Mouse (Mus musculus): ENCODE measurements around the gene Calml4. TPM values are rescaled to one million over a fixed set of nuclear protein-coding genes. Genes with fewer than 3 reads are reported as not detected.

The Calml4 gene
- total and polyA plus RNA-seq, 2 experiments from 2014 or later = 1.8 TPM; not detected in 1

GRCm38 (mm10) chr9:62827939-62828652 lies 29.8 kb upstream of the Calml4 start:
- Histone ChIP-seq H3K36me3 (replicated peaks; ENCODE audit: control insufficient read depth, insufficient read depth, low read length) (no peaks in the 10 kb centered on the region), H3K9me3 (replicated peaks; ENCODE audit: control insufficient read depth, low read length) (no peaks in the 10 kb centered on the region), H3K27ac (ENCODE audit: low read depth) (peak overlapping the region; percentile 46), H3K4me1 (ENCODE audit: control insufficient read depth, insufficient read depth) (peaks cover 5% of the 10 kb centered on the region; the same call in 1 of the 2 replicates), H3K4me2 (ENCODE audit: low read depth, low read length) (peak overlapping the region; percentile 68), H3K27me3 (ENCODE audit: control insufficient read depth, insufficient read depth, low read length) (no peaks in the 10 kb centered on the region), H3K9ac (replicated peaks; ENCODE audit: low read depth, low read length) (no peak overlapping the region), H3K4me3 (ENCODE audit: low read depth, low read length) (peak overlapping the region; percentile 37)
- peak; percentile 50 for TF ChIP-seq CTCF (IDR thresholded peaks at IDR 0.05; ENCODE audit: low read depth)
- no peak for TF ChIP-seq EP300 (IDR thresholded peaks at IDR 0.05; ENCODE audit: low read depth)
- DNase-seq (ENCODE audit: low spot score) (peak; percentile 70), ATAC-seq (ENCODE audit: insufficient read depth, low read depth) (no peak)
- WGBS = 4% methylated on average over 24 of the region's 24 CpGs

DNA sequence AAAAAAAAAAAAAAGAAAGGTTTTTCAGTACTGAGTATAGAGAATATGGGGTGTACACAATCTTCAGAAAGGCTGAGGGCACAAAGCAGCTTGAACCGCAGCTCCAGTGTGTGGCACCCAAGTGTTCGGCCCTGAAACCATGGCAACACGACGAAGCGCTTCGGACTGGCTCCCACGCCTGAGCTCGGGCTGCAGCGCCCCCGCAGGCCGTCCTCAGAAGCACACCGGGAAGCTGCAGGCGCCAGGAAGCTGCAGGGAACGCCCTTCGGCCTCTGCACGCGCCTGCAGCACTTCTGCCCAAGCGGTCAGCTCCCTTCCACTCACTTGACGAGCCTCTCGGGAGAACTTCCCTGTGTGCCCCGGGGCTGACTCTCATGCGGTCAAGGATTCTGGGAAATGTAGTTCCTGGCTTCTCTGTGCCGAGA lies 29.2 kb upstream of the Calml4 start:
- H3K4me2 ChIP-seq (ENCODE audit: low read depth, low read length) = peak overlapping the region; percentile 68
- no peak overlapping the region for H3K9ac ChIP-seq (replicated peaks; ENCODE audit: low read depth, low read length)
- peak overlapping the region; percentile 37 for H3K4me3 ChIP-seq (ENCODE audit: low read depth, low read length)
- H3K36me3 ChIP-seq (replicated peaks; ENCODE audit: control insufficient read depth, insufficient read depth, low read length) = no peaks in the 10 kb centered on the region
- DNase-seq (ENCODE audit: low spot score) (peak; percentile 99), ATAC-seq (ENCODE audit: insufficient read depth, low read depth) (peak; percentile 100)
- H3K27me3 ChIP-seq (ENCODE audit: control insufficient read depth, insufficient read depth, low read length) = no peaks in the 10 kb centered on the region
- H3K4me1 ChIP-seq (ENCODE audit: control insufficient read depth, insufficient read depth) = peaks cover 5% of the 10 kb centered on the region; the same call in 1 of the 2 replicates
- under 1% methylated on average over 23 of the region's 23 CpGs for WGBS
- H3K27ac ChIP-seq (ENCODE audit: low read depth) = peak overlapping the region; percentile 46
- H3K9me3 ChIP-seq (replicated peaks; ENCODE audit: control insufficient read depth, low read length) = no peaks in the 10 kb centered on the region
- TF ChIP-seq CTCF (IDR thresholded peaks at IDR 0.05; ENCODE audit: low read depth) (peak; percentile 98), EP300 (IDR thresholded peaks at IDR 0.05; ENCODE audit: low read depth) (peak; percentile 72; the same call in 1 of the 2 replicates)

DNA sequence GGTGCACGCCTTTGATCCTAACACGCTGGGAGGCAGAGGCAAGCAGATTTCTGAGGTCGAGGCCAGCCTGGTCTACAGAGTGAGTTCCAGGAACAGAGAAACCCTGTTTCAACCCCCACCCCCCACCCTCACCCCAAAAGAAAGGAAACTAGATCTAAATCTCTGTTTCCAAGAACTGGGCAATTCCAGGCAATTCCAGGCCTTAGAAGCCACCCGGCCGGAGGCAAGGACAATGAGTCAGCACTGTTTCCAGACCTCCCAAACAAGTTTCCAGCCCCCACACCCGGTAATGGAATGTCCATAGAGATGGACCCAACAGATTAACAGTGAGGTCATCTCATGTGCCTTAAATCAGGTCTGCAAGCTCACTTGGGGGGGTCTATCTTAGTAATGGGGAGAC lies 28.0 kb upstream of the Calml4 start:
- DNase-seq (ENCODE audit: low spot score) (no peak), ATAC-seq (ENCODE audit: insufficient read depth, low read depth) (no peak)
- H3K36me3 ChIP-seq (replicated peaks; ENCODE audit: control insufficient read depth, insufficient read depth, low read length) = no peaks in the 10 kb centered on the region
- TF ChIP-seq EP300 (IDR thresholded peaks at IDR 0.05; ENCODE audit: low read depth) (no peak), CTCF (IDR thresholded peaks at IDR 0.05; ENCODE audit: low read depth) (no peak)
- WGBS = 71% methylated on average over 6 of the region's 6 CpGs
- H3K27ac ChIP-seq (ENCODE audit: low read depth) = no peak overlapping the region
- H3K9me3 ChIP-seq (replicated peaks; ENCODE audit: control insufficient read depth, low read length) = no peaks in the 10 kb centered on the region
- no peak overlapping the region for H3K9ac ChIP-seq (replicated peaks; ENCODE audit: low read depth, low read length)
- H3K4me1 ChIP-seq (ENCODE audit: control insufficient read depth, insufficient read depth) = peaks cover 5% of the 10 kb centered on the region; the same call in 1 of the 2 replicates
- no peak overlapping the region for H3K4me3 ChIP-seq (ENCODE audit: low read depth, low read length)
- H3K4me2 ChIP-seq (ENCODE audit: low read depth, low read length) = no peak overlapping the region
- H3K27me3 ChIP-seq (ENCODE audit: control insufficient read depth, insufficient read depth, low read length) = no peaks in the 10 kb centered on the region

- TF ChIP-seq EP300 (IDR thresholded peaks at IDR 0.05; ENCODE audit: low read depth) = no peak
- no peak for ATAC-seq (ENCODE audit: insufficient read depth, low read depth)
Observed at GRCm38 (mm10) chr9:62834906-62835305, 23.0 kb upstream of the Calml4 start.

GRCm38 (mm10) chr9:62835705-62836446 lies 22.0 kb upstream of the Calml4 start:
- DNase-seq (ENCODE audit: low spot score) (no peak), ATAC-seq (ENCODE audit: insufficient read depth, low read depth) (no peak)
- H3K9ac ChIP-seq (replicated peaks; ENCODE audit: low read depth, low read length) = no peak overlapping the region
- H3K4me1 ChIP-seq (ENCODE audit: control insufficient read depth, insufficient read depth) = 0 out of 2 replicates have a peak, but pooled peaks cover 10% of the 10 kb centered on the region
- no peak overlapping the region for H3K4me2 ChIP-seq (ENCODE audit: low read depth, low read length)
- no peaks in the 10 kb centered on the region for H3K27me3 ChIP-seq (ENCODE audit: control insufficient read depth, insufficient read depth, low read length)
- no peaks in the 10 kb centered on the region for H3K9me3 ChIP-seq (replicated peaks; ENCODE audit: control insufficient read depth, low read length)
- H3K36me3 ChIP-seq (replicated peaks; ENCODE audit: control insufficient read depth, insufficient read depth, low read length) = no peaks in the 10 kb centered on the region
- H3K4me3 ChIP-seq (ENCODE audit: low read depth, low read length) = no peak overlapping the region
- WGBS = 63% methylated on average over 4 of the region's 4 CpGs
- TF ChIP-seq CTCF (IDR thresholded peaks at IDR 0.05; ENCODE audit: low read depth) (no peak), EP300 (IDR thresholded peaks at IDR 0.05; ENCODE audit: low read depth) (no peak)
- H3K27ac ChIP-seq (ENCODE audit: low read depth) = no peak overlapping the region

More at GRCm38 (mm10) chr9:62834906-62835305, 23.0 kb upstream of the Calml4 start:
- Histone ChIP-seq H3K4me2 (ENCODE audit: low read depth, low read length) (no peak overlapping the region), H3K27ac (ENCODE audit: low read depth) (no peak overlapping the region), H3K36me3 (replicated peaks; ENCODE audit: control insufficient read depth, insufficient read depth, low read length) (no peaks in the 10 kb centered on the region), H3K4me3 (ENCODE audit: low read depth, low read length) (no peak overlapping the region), H3K27me3 (ENCODE audit: control insufficient read depth, insufficient read depth, low read length) (no peaks in the 10 kb centered on the region), H3K9me3 (replicated peaks; ENCODE audit: control insufficient read depth, low read length) (no peaks in the 10 kb centered on the region), H3K4me1 (ENCODE audit: control insufficient read depth, insufficient read depth) (0 out of 2 replicates have a peak, but pooled peaks cover 10% of the 10 kb centered on the region), H3K9ac (replicated peaks; ENCODE audit: low read depth, low read length) (no peak overlapping the region)
- no peak for DNase-seq (ENCODE audit: low spot score)
- 69% methylated on average over 5 of the region's 5 CpGs for WGBS
